Mouse (Mus musculus) myocyte (in vitro differentiated cells): Measurements from ENCODE around the gene Ubfd1. TPM values are rescaled to one million over a fixed set of nuclear protein-coding genes. Genes with fewer than 3 reads are reported as not detected.
A peak's percentile ranks its signal among the peaks of the same experiment; 100 is the strongest.
"Not testable (repeated sequence)": the region's sequence is repeated elsewhere in the genome, so short reads cannot be mapped to it uniquely, and the experiment has no call there.

Source experiments
- H3K27me3 ChIP-seq: one replicate; pipeline ENCODE4 v1.6.1; 2011; ENCODE audit not compliant: control insufficient read depth, insufficient read depth, insufficient read length
- H3K36me3 ChIP-seq: one replicate; pipeline ENCODE4 v1.6.1; 2011; ENCODE audit not compliant: control insufficient read depth, insufficient read depth
- H3K4me2 ChIP-seq: one replicate; pipeline ENCODE4 v1.6.1; 2011; ENCODE audit warnings: low read depth, control low read depth
- H3K4me3 ChIP-seq: one replicate; pipeline ENCODE4 v1.5.1; 2011; ENCODE audit warnings: mild to moderate bottlenecking, control low read depth, moderate library complexity
- H3K79me2 ChIP-seq: one replicate; pipeline ENCODE4 v1.6.1; 2011; ENCODE audit not compliant: control insufficient read depth, insufficient read depth
- H3ac ChIP-seq: one replicate; pipeline ENCODE4 v1.6.1; 2011; ENCODE audit not compliant: control insufficient read depth, insufficient read length
- CEBPB ChIP-seq: IDR thresholded peaks from 2 replicates; pipeline ENCODE4 v1.6.1; 2011; ENCODE audit warnings: mild to moderate bottlenecking, moderate library complexity; ENCODE audit not compliant: poor library complexity, insufficient read depth, severe bottlenecking
- E2F4 ChIP-seq: IDR thresholded peaks from one replicate; pipeline ENCODE4 v1.6.1; 2011; ENCODE audit warnings: mild to moderate bottlenecking, control low read depth, moderate library complexity; ENCODE audit not compliant: insufficient read depth
- MAX ChIP-seq: IDR thresholded peaks from one replicate; pipeline ENCODE4 v1.6.1; 2011; ENCODE audit warnings: low read depth, mild to moderate bottlenecking, control low read depth
- MYOD1 ChIP-seq, 3 experiments: IDR thresholded peaks; one replicate each; pipeline ENCODE4 v1.6.1; 2011; ENCODE audit warnings: control low read depth in 2 of 3, low read depth in 2 of 3, mild to moderate bottlenecking in 2 of 3, moderate library complexity in 1 of 3; ENCODE audit not compliant: insufficient read length in 2 of 3, control insufficient read depth in 1 of 3
- MYOG ChIP-seq, 3 experiments: IDR thresholded peaks; one replicate each; pipeline ENCODE4 v1.6.1; 2011; ENCODE audit warnings: control low read depth in 2 of 3, low read depth in 2 of 3, mild to moderate bottlenecking in 2 of 3; ENCODE audit not compliant: insufficient read length in 2 of 3, control insufficient read depth in 1 of 3, insufficient read depth in 1 of 3
- POLR2A ChIP-seq: IDR thresholded peaks from one replicate; pipeline ENCODE4 v1.6.1; 2011; ENCODE audit warnings: low read depth, mild to moderate bottlenecking, control low read depth, moderate library complexity; ENCODE audit not compliant: insufficient read length
- POLR2AphosphoS2 ChIP-seq: IDR thresholded peaks from one replicate; pipeline ENCODE4 v1.6.1; 2011; ENCODE audit warnings: low read depth, control low read depth; ENCODE audit not compliant: insufficient read length
- REST ChIP-seq: IDR thresholded peaks from one replicate; pipeline ENCODE4 v1.6.1; 2011; ENCODE audit warnings: mild to moderate bottlenecking, control low read depth, moderate library complexity; ENCODE audit not compliant: insufficient read depth, insufficient read length
- SRF ChIP-seq: IDR thresholded peaks from one replicate; pipeline ENCODE4 v1.6.1; 2011; ENCODE audit warnings: low read depth; ENCODE audit not compliant: control insufficient read depth, insufficient read length
- TCF12 ChIP-seq: IDR thresholded peaks from one replicate; pipeline ENCODE4 v1.6.1; 2011; ENCODE audit warnings: mild to moderate bottlenecking, control low read depth; ENCODE audit not compliant: poor library complexity, insufficient read depth, severe bottlenecking
- TCF3 ChIP-seq: IDR thresholded peaks from one replicate; pipeline ENCODE4 v1.6.1; 2011; ENCODE audit warnings: low read depth, control low read depth; ENCODE audit not compliant: insufficient read length
- USF1 ChIP-seq: IDR thresholded peaks from one replicate; pipeline ENCODE4 v1.6.1; 2011; ENCODE audit warnings: low read depth, mild to moderate bottlenecking, control low read depth, moderate library complexity
- polyA plus RNA-seq: library from polyadenylated mRNA; unstranded; fragments of >200 nt; fragmentation: generic; extraction: Trizol; gene quantifications from one replicate; pipeline ENCODE4 v1.2.1, GENCODE M21; 2012; ENCODE audit warnings: missing spikeins

Gene Ubfd1
- polyA plus RNA-seq, 1 experiment, result 19.9 TPM

GRCm38 (mm10) chr7:122087195-122087982, 20.4 kb downstream of the Ubfd1 start:
- Histone ChIP-seq H3K4me2 (no peak overlapping the region), H3ac (no peak overlapping the region), H3K36me3 (peaks cover 49% of the 10 kb centered on the region), H3K4me3 (no peak overlapping the region), H3K79me2 (no peaks in the 10 kb centered on the region), H3K27me3 (no peaks in the 10 kb centered on the region)
- TF ChIP-seq MAX, result no peak

GRCm38 (mm10) chr7:122094564-122095330, 27.8 kb downstream of the Ubfd1 start:
- no peak for TF ChIP-seq TCF12
- no peak for TF ChIP-seq MYOG (IDR thresholded peaks at IDR 0.05; ENCODE audit: control insufficient read depth in 1 of 3, insufficient read depth in 1 of 3, insufficient read length in 2 of 3, low read depth in 2 of 3)
- no peak for TF ChIP-seq SRF
- no peak for TF ChIP-seq POLR2AphosphoS2
- no peak for TF ChIP-seq USF1
- no peak for TF ChIP-seq MYOD1 (IDR thresholded peaks at IDR 0.05; ENCODE audit: control insufficient read depth in 1 of 3, insufficient read length in 2 of 3, low read depth in 2 of 3)
- no peak for TF ChIP-seq MAX
- no peak for TF ChIP-seq TCF3
- no peak for TF ChIP-seq CEBPB
- TF ChIP-seq POLR2A, result no peak
- TF ChIP-seq E2F4, result no peak
- no peak overlapping the region for H3ac ChIP-seq
- no peak overlapping the region for H3K4me3 ChIP-seq
- peaks cover 49% of the 10 kb centered on the region for H3K36me3 ChIP-seq
- H3K4me2 ChIP-seq, result no peak overlapping the region
- H3K27me3 ChIP-seq, result no peaks in the 10 kb centered on the region
- H3K79me2 ChIP-seq, result peaks cover 28% of the 10 kb centered on the region

GRCm38 (mm10) chr7:122098009-122098408, 31.0 kb downstream of the Ubfd1 start:
- no peak overlapping the region for H3K4me2 ChIP-seq
- no peak overlapping the region for H3K4me3 ChIP-seq
- peaks cover 31% of the 10 kb centered on the region for H3K36me3 ChIP-seq
- no peak overlapping the region for H3ac ChIP-seq
- no peak for TF ChIP-seq SRF
- no peak for TF ChIP-seq TCF12
- no peak for TF ChIP-seq E2F4
- TF ChIP-seq CEBPB, result no peak
- no peak for TF ChIP-seq MYOD1 (IDR thresholded peaks at IDR 0.05; ENCODE audit: control insufficient read depth in 1 of 3, insufficient read length in 2 of 3, low read depth in 2 of 3)
- TF ChIP-seq MYOG (IDR thresholded peaks at IDR 0.05; ENCODE audit: control insufficient read depth in 1 of 3, insufficient read depth in 1 of 3, insufficient read length in 2 of 3, low read depth in 2 of 3), result no peak
- no peak for TF ChIP-seq REST
- TF ChIP-seq POLR2A, result no peak
- TF ChIP-seq TCF3, result no peak
- no peak for TF ChIP-seq MAX
- TF ChIP-seq POLR2AphosphoS2, result no peak
- TF ChIP-seq USF1, result no peak
- peaks cover 46% of the 10 kb centered on the region for H3K79me2 ChIP-seq
- H3K27me3 ChIP-seq, result no peaks in the 10 kb centered on the region

- Histone ChIP-seq H3ac (no peak overlapping the region), H3K27me3 (no peaks in the 10 kb centered on the region), H3K4me3 (no peak overlapping the region), H3K36me3 (peaks cover 24% of the 10 kb centered on the region), H3K4me2 (peak overlapping the region; percentile 46), H3K79me2 (peaks cover 45% of the 10 kb centered on the region)
- no peak for TF ChIP-seq TCF12
These were observed 32.2 kb downstream of the Ubfd1 start for GRCm38 (mm10) chr7:122099222-122099621.

- Histone ChIP-seq H3ac (peak overlapping the region; percentile 62), H3K36me3 (peaks cover 10% of the 10 kb centered on the region), H3K79me2 (peaks cover 40% of the 10 kb centered on the region), H3K4me3 (peak overlapping the region; percentile 60), H3K4me2 (peak overlapping the region; percentile 93)
- not testable (repeated sequence) for H3K27me3 ChIP-seq
These were observed 34.2 kb downstream of the Ubfd1 start for GRCm38 (mm10) chr7:122101014-122101746.
